Mouse (Mus musculus): ENCODE measurements around the gene Gmfg. TPM values are rescaled to one million over a fixed set of nuclear protein-coding genes. Genes with fewer than 3 reads are reported as not detected.

The Gmfg gene
- polyA plus RNA-seq (2012; rRNA removed), result 23.6 and 26.2 TPM in 2 replicates

GRCm38 (mm10) chr7:28436932-28437570 lies at the start of gene Gmfg:
Gene Gmfg (plus strand): TSS chr7:28437447.

GRCm38 (mm10) chr7:28392429-28393271 lies 44.6 kb upstream of the Gmfg start, which contains the start of the genes Med29 and Paf1:
Gene Med29 (minus strand): TSS chr7:28392708.
Gene Paf1 (plus strand): TSS chr7:28392951.

GRCm38 (mm10) chr7:28451531-28452360 lies 14.5 kb downstream of the Gmfg start, which contains the start of gene Lrfn1:
Gene Lrfn1 (plus strand): TSS chr7:28451980.

Other genes with a start within 250 kb of the Gmfg start
- 2.3 and 2.6 TPM in 2 replicates for gene Eid2, start 169.6 kb upstream of the Gmfg start, polyA plus RNA-seq (2012; rRNA removed)
- 1.6 and 1.8 TPM in 2 replicates for gene Eid2b, start 159.7 kb upstream of the Gmfg start, polyA plus RNA-seq (2012; rRNA removed)
- not detected in 2 replicates for gene Selenov, start 146.3 kb upstream of the Gmfg start, polyA plus RNA-seq (2012; rRNA removed)
- gene Dll3, start 135.2 kb upstream of the Gmfg start, polyA plus RNA-seq (2012; rRNA removed), result 0.02 and 0.06 TPM in 2 replicates
- 44.7 and 49.9 TPM in 2 replicates for gene Timm50, start 125.4 kb upstream of the Gmfg start, polyA plus RNA-seq (2012; rRNA removed)
- 28.8 and 30.6 TPM in 2 replicates for gene Supt5, start 98.7 kb upstream of the Gmfg start, polyA plus RNA-seq (2012; rRNA removed)
- 1,090 and 1,213 TPM in 2 replicates for gene Rps16, start 86.8 kb upstream of the Gmfg start, polyA plus RNA-seq (2012; rRNA removed)
- gene Plekhg2, start 64.8 kb upstream of the Gmfg start, polyA plus RNA-seq (2012; rRNA removed), result 2.6 and 3.3 TPM in 2 replicates
- gene Zfp36, start 57.2 kb upstream of the Gmfg start, polyA plus RNA-seq (2012; rRNA removed), result 3.9 and 4.4 TPM in 2 replicates
- gene Med29, start 44.7 kb upstream of the Gmfg start, polyA plus RNA-seq (2012; rRNA removed), result 18.2 and 20.2 TPM in 2 replicates
- 42.3 and 55.3 TPM in 2 replicates for gene Paf1, start 44.5 kb upstream of the Gmfg start, polyA plus RNA-seq (2012; rRNA removed)
- 0.38 and 0.40 TPM in 2 replicates for gene Lrfn1, start 14.5 kb downstream of the Gmfg start, polyA plus RNA-seq (2012; rRNA removed)
- not detected in 2 replicates for gene Ifnl2, start 73.0 kb downstream of the Gmfg start, polyA plus RNA-seq (2012; rRNA removed)
- not detected in 2 replicates for gene Ifnl3, start 85.4 kb downstream of the Gmfg start, polyA plus RNA-seq (2012; rRNA removed)
- 0.09 and 0.10 TPM in 2 replicates for gene Sycn, start 103.4 kb downstream of the Gmfg start, polyA plus RNA-seq (2012; rRNA removed)
- not detected in 2 replicates for gene Nccrp1, start 109.8 kb downstream of the Gmfg start, polyA plus RNA-seq (2012; rRNA removed)
- gene Samd4b, start 160.7 kb downstream of the Gmfg start, polyA plus RNA-seq (2012; rRNA removed), result 9.2 and 12.0 TPM in 2 replicates
- 10.8 and 11.4 TPM in 2 replicates for gene Pak4, start 160.7 kb downstream of the Gmfg start, polyA plus RNA-seq (2012; rRNA removed)
- not detected in 2 replicates for gene Acp7, start 193.9 kb downstream of the Gmfg start, polyA plus RNA-seq (2012; rRNA removed)